Mouse (Mus musculus) MEL (cell line): ENCODE results near the gene Crx. TPM values are rescaled to one million over a fixed set of nuclear protein-coding genes. Genes with fewer than 3 reads are reported as not detected.

Experiments
- DNase-seq: peaks from one replicate; pipeline ENCODE4 v3.0.0; 2011; ENCODE audit warnings: low read depth, low spot score
- H3K27ac ChIP-seq: 2 replicates; pipeline ENCODE4 v1.5.1; 2012; ENCODE audit warnings: low read depth, mild to moderate bottlenecking, control low read depth, low read length, moderate library complexity; ENCODE audit not compliant: control insufficient read depth
- H3K27me3 ChIP-seq, 2 experiments: fragments of 150-350 bp in 1 of 2; sonication (generic) in 1 of 2; 2 replicates each; pipeline ENCODE4 v1.6.1; 2012; ENCODE audit warnings: low read length in 2 of 2, mild to moderate bottlenecking in 2 of 2, improper control_type of control experiment in 1 of 2, moderate library complexity in 1 of 2; ENCODE audit not compliant: insufficient read depth in 2 of 2, control insufficient read depth in 1 of 2
- H3K36me3 ChIP-seq, 2 experiments: 2 replicates each; pipeline ENCODE4 v1.6.1; 2012 to 2014; ENCODE audit warnings: low read length in 2 of 2, improper control_type of control experiment in 1 of 2, inconsistent platforms in 1 of 2, mild to moderate bottlenecking in 1 of 2; ENCODE audit not compliant: insufficient read depth in 2 of 2, control insufficient read depth in 1 of 2
- H3K4me1 ChIP-seq, 2 experiments: fragments of 150-350 bp in 1 of 2; sonication (generic) in 1 of 2; 2 replicates each; pipeline ENCODE4 v1.6.1; 2012; ENCODE audit warnings: low read length in 2 of 2, improper control_type of control experiment in 1 of 2, mild to moderate bottlenecking in 1 of 2; ENCODE audit not compliant: insufficient read depth in 2 of 2, control insufficient read depth in 1 of 2
- H3K4me3 ChIP-seq, 2 experiments: fragments of 150-350 bp in 1 of 2; sonication (generic) in 1 of 2; 2 replicates each; pipeline ENCODE4 v1.5.1; 2012; ENCODE audit warnings: low read depth in 2 of 2, low read length in 2 of 2, mild to moderate bottlenecking in 2 of 2, moderate library complexity in 2 of 2, control low read depth in 1 of 2, improper control_type of control experiment in 1 of 2; ENCODE audit not compliant: control insufficient read depth in 1 of 2, insufficient read depth in 1 of 2
- H3K79me2 ChIP-seq: 2 replicates; pipeline ENCODE4 v1.6.1; 2012; ENCODE audit warnings: mild to moderate bottlenecking, low read length, moderate library complexity; ENCODE audit not compliant: control insufficient read depth, poor library complexity, insufficient read depth
- H3K9ac ChIP-seq: 2 replicates; pipeline ENCODE4 v1.6.1; 2012; ENCODE audit warnings: low read depth, mild to moderate bottlenecking, control low read depth, low read length, moderate library complexity; ENCODE audit not compliant: control insufficient read depth, poor library complexity, severe bottlenecking
- H3K9me3 ChIP-seq: fragments of 150-350 bp; sonication (generic); replicated peaks from 2 replicates; pipeline ENCODE4 v1.6.1; 2012; ENCODE audit warnings: mild to moderate bottlenecking, low read length, improper control_type of control experiment, moderate library complexity; ENCODE audit not compliant: insufficient read depth
- CHD1 ChIP-seq: IDR thresholded peaks from 2 replicates; pipeline ENCODE4 v1.6.1; 2012; ENCODE audit warnings: low read depth, mild to moderate bottlenecking, inconsistent platforms, low read length, improper control_type of control experiment
- CHD2 ChIP-seq: IDR thresholded peaks from 2 replicates; pipeline ENCODE4 v1.6.1; 2011; ENCODE audit warnings: low read length, improper control_type of control experiment
- CTCF ChIP-seq, 3 experiments: IDR thresholded peaks in 2 of 3; conservative IDR thresholded peaks in 1 of 3; 2 replicates each; pipeline ENCODE4 v1.5.1; 2011 to 2012; ENCODE audit warnings: low read length in 3 of 3, low read depth in 2 of 3, mild to moderate bottlenecking in 2 of 3, improper control_type of control experiment in 1 of 3, inconsistent platforms in 1 of 3, mixed read lengths in 1 of 3, moderate library complexity in 1 of 3; ENCODE audit not compliant: control insufficient read depth in 1 of 3, insufficient read depth in 1 of 3, poor library complexity in 1 of 3, severe bottlenecking in 1 of 3
- E2F4 ChIP-seq: IDR thresholded peaks from 2 replicates; pipeline ENCODE4 v1.6.1; 2011; ENCODE audit warnings: low read depth, low read length, improper control_type of control experiment, borderline replicate concordance
- EP300 ChIP-seq, 2 experiments: IDR thresholded peaks; 2 replicates each; pipeline ENCODE4 v1.6.1; 2011; ENCODE audit warnings: improper control_type of control experiment in 2 of 2, low read length in 2 of 2, low read depth in 1 of 2, mild to moderate bottlenecking in 1 of 2
- ETS1 ChIP-seq: IDR thresholded peaks from 2 replicates; pipeline ENCODE4 v1.6.1; 2012; ENCODE audit warnings: low read depth, mild to moderate bottlenecking, inconsistent platforms, low read length, improper control_type of control experiment, moderate library complexity
- GATA1 ChIP-seq: IDR thresholded peaks from 2 replicates; pipeline ENCODE4 v1.6.1; 2011; ENCODE audit warnings: low read depth, low read length, improper control_type of control experiment
- HCFC1 ChIP-seq: IDR thresholded peaks from 2 replicates; pipeline ENCODE4 v1.6.1; 2012; ENCODE audit warnings: low read depth, mild to moderate bottlenecking, inconsistent platforms, low read length, improper control_type of control experiment, moderate library complexity
- JUND ChIP-seq: IDR thresholded peaks from 2 replicates; pipeline ENCODE4 v1.6.1; 2011; ENCODE audit warnings: low read depth, mild to moderate bottlenecking, improper control_type of control experiment, low read length
- KAT2A ChIP-seq: conservative IDR thresholded peaks from 2 replicates; pipeline ENCODE4 v1.6.1; 2012; ENCODE audit warnings: low read depth, low read length, improper control_type of control experiment, inconsistent platforms
- MAX ChIP-seq: IDR thresholded peaks from 2 replicates; pipeline ENCODE4 v1.6.1; 2011; ENCODE audit warnings: low read length, improper control_type of control experiment
- MAZ ChIP-seq: IDR thresholded peaks from 2 replicates; pipeline ENCODE4 v1.6.1; 2012; ENCODE audit warnings: low read depth, mild to moderate bottlenecking, inconsistent platforms, low read length, improper control_type of control experiment
- MEF2A ChIP-seq: IDR thresholded peaks from 2 replicates; pipeline ENCODE4 v1.6.1; 2014; ENCODE audit warnings: low read depth, mild to moderate bottlenecking, inconsistent platforms, low read length, improper control_type of control experiment; ENCODE audit not compliant: poor library complexity, insufficient replicate concordance, severe bottlenecking; ENCODE audit errors: extremely low read depth
- MXI1 ChIP-seq: IDR thresholded peaks from 2 replicates; pipeline ENCODE4 v1.6.1; 2011; ENCODE audit warnings: mild to moderate bottlenecking, low read depth, low read length, improper control_type of control experiment
- NELFE ChIP-seq: IDR thresholded peaks from 2 replicates; pipeline ENCODE4 v1.6.1; 2011; ENCODE audit warnings: low read depth, low read length, improper control_type of control experiment
- NRF1 ChIP-seq: IDR thresholded peaks from 2 replicates; pipeline ENCODE4 v1.6.1; 2014; ENCODE audit warnings: low read depth, mild to moderate bottlenecking, inconsistent platforms, low read length, improper control_type of control experiment, moderate library complexity; ENCODE audit not compliant: poor library complexity, insufficient read depth, severe bottlenecking
- POLR2AphosphoS2 ChIP-seq: IDR thresholded peaks from 2 replicates; pipeline ENCODE4 v1.6.1; 2011; ENCODE audit warnings: low read length, improper control_type of control experiment
- POLR2AphosphoS5 ChIP-seq: IDR thresholded peaks from 2 replicates; pipeline ENCODE4 v1.6.1; 2012; ENCODE audit warnings: low read depth, borderline replicate concordance, mild to moderate bottlenecking, inconsistent platforms, low read length, moderate library complexity, mixed read lengths
- SIN3A ChIP-seq: IDR thresholded peaks from 2 replicates; pipeline ENCODE4 v1.6.1; 2012; ENCODE audit warnings: low read length, improper control_type of control experiment, inconsistent platforms
- TAL1 ChIP-seq: IDR thresholded peaks from 2 replicates; pipeline ENCODE4 v1.6.1; 2012; ENCODE audit warnings: mild to moderate bottlenecking, inconsistent platforms, low read length, moderate library complexity, mixed read lengths
- TBP ChIP-seq: IDR thresholded peaks from 2 replicates; pipeline ENCODE4 v1.8.0; 2011; ENCODE audit warnings: low read depth, low read length, improper control_type of control experiment
- USF2 ChIP-seq, 2 experiments: IDR thresholded peaks; 2 replicates each; pipeline ENCODE4 v1.6.1; 2011 to 2012; ENCODE audit warnings: improper control_type of control experiment in 2 of 2, low read length in 2 of 2, borderline replicate concordance in 1 of 2, inconsistent platforms in 1 of 2, low read depth in 1 of 2, mild to moderate bottlenecking in 1 of 2; ENCODE audit not compliant: insufficient read depth in 1 of 2
- ZC3H11A ChIP-seq: IDR thresholded peaks from 2 replicates; pipeline ENCODE4 v1.6.1; 2012; ENCODE audit warnings: low read depth, mild to moderate bottlenecking, inconsistent platforms, low read length, improper control_type of control experiment
- ZKSCAN1 ChIP-seq: IDR thresholded peaks from 2 replicates; pipeline ENCODE4 v1.6.1; 2012; ENCODE audit warnings: low read depth, mild to moderate bottlenecking, inconsistent platforms, low read length, improper control_type of control experiment, moderate library complexity
- ZNF384 ChIP-seq: IDR thresholded peaks from 2 replicates; pipeline ENCODE4 v1.6.1; 2012; ENCODE audit warnings: low read depth, mild to moderate bottlenecking, inconsistent platforms, low read length, improper control_type of control experiment
- polyA plus RNA-seq, 2 experiments: library from polyadenylated mRNA; stranded (reverse) in 1 of 2; unstranded in 1 of 2; fragments of >175 nt in 1 of 2; fragments of >200 nt in 1 of 2; gene quantifications; 2 replicates each; pipeline versions ENCODE4 v1.2.1 to v1.2.4; 2012; ENCODE audit warnings: low replicate concordance in 2 of 2, low read depth in 1 of 2; ENCODE audit not compliant: insufficient read length in 2 of 2, insufficient read depth in 1 of 2, missing spikeins in 1 of 2
- total RNA-seq: library from RNA; depleted of rRNA; stranded (reverse); fragments of 300-350 nt; gene quantifications from 2 replicates; pipeline ENCODE4 v1.2.3, GENCODE M21; 2012

The Crx gene
- total and polyA plus RNA-seq, 3 experiments: not detected

GRCm38 (mm10) chr7:15920645-15921190, 41.0 kb upstream of the Crx start:
- no peaks in the 10 kb centered on the region for H3K9me3 ChIP-seq
- H3K4me3 ChIP-seq: peak overlapping the region; percentile 80; a peak in 2 of 4 replicates
- peaks cover 0 to 11% of the 10 kb centered on the region in 2 experiments; a peak in 2 of 4 replicates for H3K36me3 ChIP-seq
- TF ChIP-seq MEF2A (no peak), POLR2AphosphoS2 (no peak), CHD1 (no peak), ETS1 (no peak), KAT2A (no peak), POLR2AphosphoS5 (no peak), ZNF384 (no peak), EP300 (IDR thresholded peaks at IDR 0.05; ENCODE audit: low read depth in 1 of 2, low read length in 2 of 2) (no peak), TAL1 (no peak), ZC3H11A (no peak), SIN3A (no peak), TBP (no peak), MAX (no peak), MXI1 (no peak), JUND (no peak), USF2 (IDR thresholded peaks at IDR 0.05; ENCODE audit: borderline replicate concordance in 1 of 2, insufficient read depth in 1 of 2, low read depth in 1 of 2, low read length in 2 of 2) (no peak), CHD2 (no peak), NELFE (no peak), HCFC1 (no peak), CTCF (IDR thresholded peaks at IDR 0.05 in 2 of 3, conservative IDR thresholded peaks at IDR 0.05 in 1 of 3; ENCODE audit: control insufficient read depth in 1 of 3, insufficient read depth in 1 of 3, low read depth in 2 of 3, low read length in 3 of 3, poor library complexity in 1 of 3, severe bottlenecking in 1 of 3) (no peak)
- TF ChIP-seq, all 39 proteins: peak for 0
- H3K27ac ChIP-seq: no peak overlapping the region
- DNase-seq: no peak
- H3K4me1 ChIP-seq: peaks cover 4 to 15% of the 10 kb centered on the region in 2 experiments; a peak in 3 of 4 replicates
- H3K79me2 ChIP-seq: peaks cover 23% of the 10 kb centered on the region
- H3K9ac ChIP-seq: no peak overlapping the region
- no peaks in the 10 kb centered on the region for H3K27me3 ChIP-seq

DNA sequence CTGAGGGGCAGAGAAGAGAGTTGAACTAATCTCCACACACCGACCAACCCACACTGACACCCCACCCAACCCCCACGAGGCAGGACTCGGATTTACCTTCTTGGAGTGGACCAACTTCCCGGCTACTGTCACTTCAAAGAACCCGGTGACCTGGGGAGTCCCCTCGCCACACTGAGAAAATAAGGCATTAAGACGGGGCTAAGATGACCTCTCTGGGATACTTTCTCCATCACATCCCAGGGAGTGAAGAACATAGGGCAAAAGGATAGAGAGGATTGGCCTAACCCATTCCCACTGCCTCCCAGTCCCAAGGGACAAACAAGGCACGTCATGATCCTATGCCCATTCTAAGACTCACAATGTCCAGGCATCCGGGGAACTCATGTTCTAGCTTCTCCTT, 40.2 kb upstream of the Crx start:
- Histone ChIP-seq H3K9me3 (no peaks in the 10 kb centered on the region), H3K27me3 (no peaks in the 10 kb centered on the region), H3K27ac (no peak overlapping the region), H3K4me3 (no peak overlapping the region), H3K36me3 (peaks cover 0 to 11% of the 10 kb centered on the region in 2 experiments; a peak in 2 of 4 replicates), H3K9ac (no peak overlapping the region), H3K4me1 (peaks cover 4 to 15% of the 10 kb centered on the region in 2 experiments; a peak in 3 of 4 replicates), H3K79me2 (peaks cover 23% of the 10 kb centered on the region)
- TF ChIP-seq TBP: no peak
- no peak for TF ChIP-seq CHD2
- TF ChIP-seq HCFC1: no peak
- no peak for TF ChIP-seq CHD1
- TF ChIP-seq POLR2AphosphoS2: no peak
- TF ChIP-seq E2F4: no peak
- TF ChIP-seq MAZ: no peak
- TF ChIP-seq MXI1: no peak
- TF ChIP-seq ZKSCAN1: no peak
- no peak for TF ChIP-seq NRF1
- no peak for TF ChIP-seq GATA1
- no peak for TF ChIP-seq JUND
- DNase-seq: no peak
